Mouse (Mus musculus): ENCODE data around the gene Vcp.

Vcp gene

DNA sequence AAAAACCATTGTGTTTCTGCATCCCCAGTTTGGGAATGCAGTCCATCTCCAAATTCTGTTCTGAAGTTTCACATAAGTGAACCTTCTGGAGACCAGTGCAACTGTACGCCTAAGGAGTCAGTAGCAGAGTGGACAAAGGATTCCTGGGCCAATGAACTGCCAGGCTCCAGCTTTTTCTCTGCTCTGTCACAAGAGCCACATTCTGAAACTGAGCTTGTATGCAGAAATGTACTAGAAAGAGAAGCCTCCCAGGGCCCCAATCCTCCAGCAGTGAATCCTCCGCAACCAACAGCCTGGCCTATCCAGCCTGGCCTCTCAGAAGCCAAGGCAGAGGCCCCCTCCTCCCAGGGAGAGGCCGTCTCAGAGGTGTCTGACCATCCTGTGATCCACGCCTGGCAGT, 27.4 kb downstream of the Vcp start:
- DNase-seq (ENCODE audit: low spot score) = no peak

DNA sequence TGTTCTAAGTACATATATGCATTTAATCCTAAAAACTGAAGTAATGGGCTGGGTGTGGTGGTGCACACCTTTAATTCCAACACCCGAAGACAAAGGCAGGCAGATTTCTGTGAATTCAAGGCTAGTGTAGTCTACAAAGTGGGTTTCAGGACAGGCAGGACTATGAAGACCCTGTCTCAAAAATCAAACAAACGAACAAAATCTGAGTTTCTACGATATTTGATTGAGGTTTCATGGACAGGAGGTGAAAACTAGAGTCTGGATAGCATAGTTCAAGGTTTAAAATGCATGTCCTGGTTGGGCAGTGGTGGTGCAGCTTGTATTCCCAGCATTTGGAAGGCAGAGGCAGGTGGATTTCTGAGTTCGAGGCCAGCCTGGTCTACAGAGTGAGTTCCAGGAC, 31.0 kb downstream of the Vcp start, which contains the start of gene 1700022I11Rik:
1700022I11Rik (plus strand) TSS at position 301 of the 400 bp plus-strand sequence.
- no peak for DNase-seq (ENCODE audit: low spot score)

DNA sequence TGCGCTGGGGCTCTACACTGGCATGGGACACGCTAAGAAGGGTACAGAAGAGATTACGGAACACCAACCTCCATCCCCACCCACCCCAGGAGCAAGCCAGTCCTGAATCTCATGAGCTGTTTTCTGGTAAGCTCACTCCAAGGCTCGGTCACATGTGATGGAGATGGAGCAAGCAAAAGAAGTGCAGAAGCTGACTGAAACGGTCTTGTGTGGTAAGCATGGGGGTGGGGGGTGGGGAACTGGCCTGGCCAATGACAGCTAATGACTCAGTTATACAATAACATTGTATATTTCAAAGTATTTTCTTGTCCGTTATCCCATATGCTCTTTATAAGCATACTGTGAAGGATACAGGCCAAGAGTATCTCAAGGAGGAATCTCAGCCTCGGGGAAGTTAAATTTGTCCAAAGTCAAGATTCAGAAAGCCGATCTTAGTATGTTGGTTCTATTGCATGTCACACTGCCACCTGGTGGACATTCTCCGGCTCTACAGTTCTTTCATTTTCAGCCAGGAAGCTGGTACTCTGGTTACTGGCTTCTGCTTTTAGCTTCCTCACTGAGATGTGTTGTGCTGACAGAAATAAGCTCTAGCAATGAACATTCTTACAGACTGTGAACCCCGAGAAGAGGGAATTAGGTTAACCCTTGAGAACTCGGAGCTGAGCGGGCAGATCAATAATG, 35.1 kb downstream of the Vcp start:
- DNase-seq (ENCODE audit: low spot score) = no peak

DNA sequence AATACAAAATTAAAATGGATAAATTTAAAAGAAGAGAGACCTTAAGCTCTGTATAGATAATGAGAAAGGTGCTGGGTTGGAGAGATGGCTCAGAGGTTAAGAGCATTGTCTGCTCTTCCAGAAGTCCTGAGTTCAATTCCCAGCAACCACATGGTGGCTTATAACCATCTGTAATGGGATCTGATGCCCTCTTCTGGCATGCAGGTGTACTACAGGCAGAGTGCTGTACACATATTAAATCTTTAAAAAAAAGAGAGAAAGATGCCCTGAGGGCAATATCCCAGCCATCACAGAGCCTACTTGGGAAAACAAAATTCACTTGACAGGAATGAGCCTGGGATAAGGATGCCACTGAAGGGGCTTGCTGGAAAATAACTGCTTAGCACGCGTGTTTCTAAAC, 36.8 kb downstream of the Vcp start:
- DNase-seq (ENCODE audit: low spot score) = no peak

DNA sequence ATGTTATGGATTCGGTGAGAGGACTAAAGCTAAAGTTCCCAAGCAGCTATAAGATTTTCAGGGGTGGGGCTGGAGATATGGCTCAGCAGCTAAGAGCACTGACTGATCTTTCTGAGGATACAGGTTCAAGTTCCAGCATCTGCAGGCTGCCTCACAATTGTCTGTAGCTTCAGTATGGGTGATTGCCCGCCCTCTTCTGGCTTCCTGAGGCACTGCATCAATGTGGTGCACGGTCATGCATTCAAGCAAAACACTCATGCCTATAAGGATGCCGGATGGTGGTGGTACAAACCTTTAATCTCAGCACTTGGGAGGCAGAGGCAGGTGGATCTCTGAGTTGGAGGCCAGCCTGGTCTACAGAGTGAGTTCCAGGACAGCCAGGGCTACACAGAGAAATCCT, 38.7 kb downstream of the Vcp start:
- DNase-seq (ENCODE audit: low spot score) = no peak

DNA sequence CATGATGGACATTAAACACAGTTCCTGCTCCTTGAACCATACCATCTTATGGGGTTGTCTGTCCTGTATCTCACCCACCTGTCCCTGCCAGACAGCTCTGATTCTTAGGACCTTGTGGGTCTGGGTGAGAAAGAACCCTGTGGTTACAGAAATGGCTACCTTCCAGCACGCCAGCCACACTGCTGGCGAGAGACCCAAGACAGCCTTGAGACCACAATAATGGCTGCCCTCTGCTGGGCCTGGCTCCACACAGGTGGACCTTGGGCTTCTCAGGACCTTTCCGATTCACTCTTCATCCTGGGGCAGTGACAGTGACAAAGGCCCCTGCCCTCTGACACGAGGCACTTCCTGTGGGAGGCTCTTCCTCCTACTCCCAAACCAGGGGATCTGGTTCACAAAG, 40.9 kb downstream of the Vcp start:
- DNase-seq (ENCODE audit: low spot score) = no peak

DNA sequence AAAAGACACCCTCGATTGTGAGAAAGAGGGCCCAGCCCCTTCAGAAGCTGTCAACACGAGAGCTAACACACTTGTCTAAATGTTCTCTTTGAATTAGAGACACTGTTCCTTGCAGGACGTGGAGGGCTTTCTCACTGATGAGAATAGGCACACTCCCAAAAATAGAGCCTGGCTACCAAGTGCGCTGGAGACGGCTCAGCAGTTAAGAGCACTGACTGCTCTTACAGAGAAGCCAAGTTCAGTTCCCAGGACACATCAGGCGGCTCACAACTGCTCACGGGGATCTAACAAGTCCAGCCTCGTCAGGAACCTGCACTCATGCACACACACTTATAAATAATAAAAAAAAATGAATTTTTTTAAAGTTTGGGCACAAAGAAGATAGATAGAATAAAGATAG, 41.4 kb downstream of the Vcp start:
- DNase-seq (ENCODE audit: low spot score) = no peak

DNA sequence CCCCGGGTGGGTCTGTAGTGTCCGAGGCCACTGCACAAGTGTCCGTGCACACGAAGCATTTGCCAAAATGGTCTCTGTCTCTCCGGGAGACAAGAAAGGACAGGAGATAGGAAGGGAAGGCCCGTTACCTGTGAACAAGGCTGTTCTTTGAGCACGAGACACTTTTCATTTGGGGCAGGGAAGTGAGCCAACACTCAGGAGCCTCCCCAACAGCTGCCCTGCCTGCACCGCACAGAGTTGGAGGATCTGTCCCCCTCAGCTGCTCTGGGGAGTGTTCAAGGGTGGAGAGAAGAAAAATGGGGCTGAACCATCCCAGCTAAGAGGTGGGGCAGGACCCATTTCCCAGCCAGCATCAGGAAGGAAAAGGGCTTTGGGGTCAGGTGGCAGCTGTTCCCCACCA, 42.3 kb downstream of the Vcp start:
- DNase-seq (ENCODE audit: low spot score) = no peak

DNA sequence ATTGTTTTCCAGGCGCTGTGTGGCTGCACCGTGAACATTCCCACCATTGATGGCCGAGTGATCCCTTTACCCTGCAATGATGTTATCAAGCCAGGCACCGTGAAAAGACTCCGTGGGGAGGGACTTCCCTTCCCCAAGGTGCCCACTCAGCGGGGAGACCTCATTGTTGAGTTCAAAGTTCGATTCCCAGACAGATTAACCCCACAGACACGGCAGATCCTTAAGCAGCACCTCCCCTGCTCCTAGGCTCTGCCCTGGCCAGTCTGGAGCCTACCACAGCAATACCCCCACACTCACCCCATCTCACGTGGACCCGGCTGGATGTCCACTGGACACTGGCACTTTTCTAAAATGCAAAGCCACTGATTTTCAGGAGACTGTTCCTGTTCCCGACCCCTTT, 43.0 kb downstream of the Vcp start:
- no peak for DNase-seq (ENCODE audit: low spot score)

DNA sequence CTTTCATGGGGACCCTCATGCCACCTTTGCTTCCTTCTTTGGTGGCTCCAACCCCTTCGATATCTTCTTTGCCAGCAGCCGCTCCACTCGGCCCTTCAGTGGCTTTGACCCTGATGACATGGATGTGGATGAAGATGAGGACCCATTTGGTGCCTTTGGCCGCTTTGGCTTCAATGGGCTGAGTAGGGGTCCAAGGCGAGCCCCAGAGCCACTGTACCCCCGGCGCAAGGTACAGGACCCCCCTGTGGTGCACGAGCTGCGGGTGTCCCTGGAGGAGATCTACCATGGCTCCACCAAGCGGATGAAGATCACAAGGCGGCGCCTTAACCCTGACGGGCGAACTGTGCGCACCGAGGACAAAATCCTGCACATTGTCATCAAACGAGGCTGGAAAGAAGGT, 43.7 kb downstream of the Vcp start:
- no peak for DNase-seq (ENCODE audit: low spot score)

DNA sequence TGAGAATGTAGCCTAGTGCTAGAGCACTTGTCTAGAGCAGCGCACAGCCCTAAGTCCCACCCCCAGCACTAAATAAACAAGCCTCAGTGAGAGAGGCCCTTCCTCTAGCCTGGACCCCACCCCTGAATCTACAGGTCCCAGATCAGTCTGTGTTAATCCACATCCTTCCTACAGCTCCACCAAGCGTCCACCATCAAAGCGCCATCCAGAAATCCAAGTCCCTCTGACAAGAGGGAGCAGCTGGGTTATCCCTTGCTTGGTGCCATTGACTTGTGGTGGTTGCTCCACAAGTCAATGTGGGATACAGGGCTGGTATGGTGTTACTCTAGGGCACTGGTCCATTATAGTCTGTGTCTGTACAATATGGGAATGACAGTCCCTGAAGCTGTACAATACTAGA, 45.1 kb downstream of the Vcp start:
- DNase-seq (ENCODE audit: low spot score) = no peak

DNA sequence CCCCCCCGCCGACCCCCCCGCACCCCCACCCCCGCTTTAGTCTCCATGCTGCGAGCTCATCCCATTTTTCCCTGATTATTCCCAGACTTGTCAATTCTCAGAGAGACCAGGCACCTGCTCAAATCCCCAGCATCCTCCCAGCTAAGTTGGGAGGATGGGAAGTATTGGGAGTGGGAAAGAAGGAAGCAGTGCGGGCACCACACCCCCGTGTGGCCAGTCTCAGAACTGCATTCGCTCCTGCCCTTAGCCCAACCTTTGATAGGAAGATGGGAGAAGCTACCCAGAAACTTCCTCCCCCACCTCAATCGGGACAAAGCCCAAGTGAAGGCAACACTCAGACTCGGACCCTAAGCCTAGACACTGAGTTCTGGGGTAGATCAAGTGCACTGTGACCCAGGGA, 46.0 kb downstream of the Vcp start:
- DNase-seq (ENCODE audit: low spot score) = no peak

DNA sequence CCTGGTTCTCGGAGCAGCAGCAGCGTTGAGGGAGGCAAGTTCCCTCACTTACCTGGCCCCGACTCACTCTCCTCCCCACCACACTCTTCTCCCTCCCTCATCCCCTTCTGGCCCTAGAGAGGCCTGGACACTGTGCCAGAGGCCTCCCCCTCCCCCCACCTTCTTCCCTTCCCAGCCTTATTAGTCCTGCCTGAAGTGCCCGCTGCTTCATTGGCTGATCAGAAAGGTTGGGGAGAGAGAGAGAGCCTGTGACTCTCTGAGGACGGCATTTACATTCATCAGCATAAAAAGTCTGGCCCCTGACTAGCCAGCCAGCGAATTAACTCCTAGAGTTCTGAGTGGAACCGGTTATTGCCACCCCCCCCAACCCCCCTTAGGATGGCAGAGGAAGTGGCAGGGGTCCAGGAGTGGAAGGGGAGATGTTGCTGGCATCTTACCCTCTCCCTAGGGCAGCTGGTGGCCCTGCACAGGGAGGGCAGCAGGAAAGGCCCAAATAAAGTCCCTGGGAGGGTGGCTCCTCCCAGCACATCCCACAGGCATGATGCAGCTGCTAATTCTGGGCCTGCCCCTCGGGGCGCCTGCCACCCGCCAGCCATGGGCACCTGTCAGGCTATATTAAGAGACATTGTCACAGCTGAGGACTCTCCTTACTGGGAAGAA, 46.7 kb downstream of the Vcp start:
- no peak for DNase-seq (ENCODE audit: low spot score)

DNA sequence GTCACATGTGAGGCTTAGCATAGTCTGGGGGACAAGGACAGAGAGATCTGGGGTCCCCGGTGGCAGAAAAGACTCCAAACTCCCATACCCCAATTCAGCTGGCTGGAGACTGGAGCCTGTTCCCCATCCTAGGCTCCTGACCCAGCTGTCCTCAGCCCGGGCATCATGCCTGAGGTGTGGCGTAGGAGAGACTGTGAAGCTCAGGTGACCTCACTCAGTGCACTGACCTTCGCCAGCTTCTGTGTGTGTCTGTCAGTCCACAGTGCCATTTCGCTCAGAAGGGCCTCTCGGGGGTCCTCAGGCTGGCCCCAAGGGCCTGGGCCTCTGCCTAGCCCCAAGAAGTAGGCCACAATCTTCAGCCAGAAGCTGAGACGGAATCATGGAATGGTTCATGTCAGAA, 47.7 kb downstream of the Vcp start:
- DNase-seq (ENCODE audit: low spot score) = no peak

DNA sequence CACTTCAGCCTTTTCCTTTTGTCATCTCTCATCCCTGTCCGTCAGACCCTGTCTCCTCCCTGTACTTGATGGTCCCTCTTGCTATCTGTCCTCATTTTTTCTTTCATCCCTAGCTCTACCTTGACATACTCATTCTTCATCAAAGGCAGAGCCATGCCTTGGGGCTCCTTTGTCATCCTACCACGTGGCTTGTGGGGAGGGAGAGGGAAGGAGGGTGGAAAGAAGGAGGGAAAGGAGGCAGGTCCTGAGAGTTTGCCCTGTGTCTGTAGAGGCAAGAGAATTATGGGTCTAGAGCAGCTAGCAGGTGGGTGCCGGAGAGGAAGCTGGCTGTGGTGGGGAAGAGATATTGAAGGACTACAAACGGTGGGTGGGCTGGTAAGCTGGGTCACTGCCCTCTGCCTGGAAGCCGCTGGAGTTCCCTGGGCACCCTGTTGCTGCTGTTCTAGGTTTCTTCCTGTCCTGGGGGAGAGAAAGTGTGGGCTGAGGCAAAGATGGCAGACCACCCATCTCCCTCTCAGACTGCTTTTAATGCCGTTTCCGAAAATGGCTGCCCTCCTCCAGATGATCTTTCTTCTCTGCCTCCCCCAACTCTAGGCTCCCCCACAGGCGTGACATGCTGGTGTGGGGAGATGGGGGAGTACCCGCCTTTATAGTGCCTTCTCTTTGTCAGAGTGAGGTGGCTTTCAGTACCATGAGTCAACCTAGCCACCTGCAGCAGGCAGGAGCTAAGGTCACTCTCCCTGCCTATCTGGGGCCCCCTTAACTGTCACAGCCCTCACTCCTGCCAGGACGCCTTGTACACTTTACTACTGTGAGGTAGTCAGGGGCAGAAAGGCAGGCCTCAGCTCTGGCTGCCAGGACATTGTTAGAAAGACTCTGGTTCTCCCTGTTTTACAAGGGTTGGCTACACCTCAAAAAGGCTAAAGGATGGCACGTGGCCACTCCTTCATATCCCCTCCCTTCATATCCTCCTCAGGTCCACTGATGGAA, 48.8 kb downstream of the Vcp start:
- DNase-seq (ENCODE audit: low spot score) = no peak

DNA sequence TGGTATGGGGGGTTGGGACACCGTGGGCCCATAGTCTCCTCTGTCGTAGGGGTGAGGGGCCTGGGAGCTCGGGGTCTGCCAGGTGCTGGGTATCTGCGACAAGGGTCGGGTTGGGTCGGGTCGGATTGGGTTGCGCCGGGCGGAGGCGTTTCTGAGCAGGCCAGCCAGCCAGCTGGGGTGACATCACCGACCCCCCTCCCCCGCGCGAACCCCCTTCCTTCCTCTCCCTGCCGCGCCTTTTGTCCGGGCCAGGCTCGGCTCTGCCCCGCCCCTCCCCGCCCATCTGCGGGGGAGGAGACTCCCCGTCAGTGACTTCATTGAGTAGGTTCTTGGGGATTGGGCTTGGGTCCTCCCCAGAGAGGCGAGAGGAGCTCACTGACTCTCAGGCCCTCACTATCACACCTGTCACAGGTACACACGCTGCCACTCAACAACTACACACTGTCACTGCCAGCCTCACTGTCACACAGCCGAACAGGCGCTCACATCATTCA, 50.2 kb downstream of the Vcp start:
- peak; percentile 70 for DNase-seq (ENCODE audit: low spot score)

DNA sequence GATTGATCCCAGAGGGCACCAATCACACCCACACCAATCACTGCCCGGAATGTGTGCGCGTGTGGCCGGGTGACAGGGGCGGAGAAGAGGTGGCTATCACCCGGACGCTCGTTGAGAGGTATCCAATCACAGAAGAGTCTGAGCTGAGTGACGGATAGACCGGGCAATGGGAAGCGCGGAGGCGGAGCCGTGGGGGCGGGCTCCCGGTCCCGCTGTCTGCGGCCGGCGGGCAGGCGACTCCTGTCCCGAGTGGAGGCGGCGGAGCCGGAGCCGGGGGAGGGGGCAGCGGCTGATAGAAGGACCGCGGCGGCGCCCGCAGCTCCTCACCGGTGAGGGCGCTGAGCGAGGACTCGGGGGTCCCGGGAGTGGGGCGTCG, 50.6 kb downstream of the Vcp start, which contains the start of gene Dnajb5:
Dnajb5 (plus strand) TSS at position 139 of the 376 bp plus-strand sequence.
- peak; percentile 95 for DNase-seq (ENCODE audit: low spot score)

DNA sequence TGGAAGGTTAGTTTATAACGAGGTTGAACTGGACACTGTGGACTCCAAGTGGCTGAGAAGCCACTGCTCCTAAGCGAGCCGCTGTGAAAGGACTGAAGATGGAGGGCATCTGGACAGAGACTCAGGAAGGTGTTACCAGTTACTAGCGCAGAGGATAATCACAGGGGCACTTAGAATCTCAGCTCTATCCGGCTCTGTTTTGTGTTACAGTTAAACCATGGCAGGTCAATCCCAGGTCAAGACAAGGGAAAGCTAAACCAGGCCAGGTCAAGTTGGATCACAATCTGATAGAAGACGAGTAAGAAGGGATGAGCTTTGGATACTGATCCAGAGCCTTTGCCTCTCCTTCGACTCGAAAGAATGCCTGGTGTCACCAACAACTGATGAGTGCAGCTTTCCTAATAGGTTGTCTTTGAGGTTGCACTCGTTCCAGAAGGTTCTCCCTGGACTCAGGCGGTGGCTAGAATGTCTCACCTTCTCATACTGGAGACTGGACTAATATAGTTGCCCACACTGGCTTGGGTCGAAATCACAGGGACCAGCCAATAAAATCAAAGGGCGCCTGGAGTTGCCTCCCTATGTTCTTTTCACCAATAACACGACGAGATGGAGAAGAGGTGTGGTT, 51.1 kb downstream of the Vcp start:
- DNase-seq (ENCODE audit: low spot score) = no peak

DNA sequence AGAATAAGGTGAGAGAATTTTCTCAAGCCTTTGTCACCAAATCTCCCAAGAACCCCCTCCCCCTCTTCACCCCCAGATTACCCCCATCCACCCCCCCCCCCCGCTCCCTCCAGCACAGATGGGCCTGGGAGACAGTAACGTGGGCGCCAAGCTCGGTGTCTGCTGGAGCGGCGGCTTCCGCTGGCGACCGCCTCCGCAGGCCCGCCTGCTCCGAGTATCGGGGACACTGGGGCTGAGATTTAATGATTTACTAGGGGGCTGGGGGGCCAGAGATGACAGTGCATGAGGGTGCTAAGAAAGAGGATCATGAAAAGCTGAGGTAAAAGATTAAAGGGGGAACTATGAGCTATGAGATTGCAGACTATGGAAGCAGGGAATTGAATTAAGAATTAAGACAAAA, 51.8 kb downstream of the Vcp start:
- no peak for DNase-seq (ENCODE audit: low spot score)

DNA sequence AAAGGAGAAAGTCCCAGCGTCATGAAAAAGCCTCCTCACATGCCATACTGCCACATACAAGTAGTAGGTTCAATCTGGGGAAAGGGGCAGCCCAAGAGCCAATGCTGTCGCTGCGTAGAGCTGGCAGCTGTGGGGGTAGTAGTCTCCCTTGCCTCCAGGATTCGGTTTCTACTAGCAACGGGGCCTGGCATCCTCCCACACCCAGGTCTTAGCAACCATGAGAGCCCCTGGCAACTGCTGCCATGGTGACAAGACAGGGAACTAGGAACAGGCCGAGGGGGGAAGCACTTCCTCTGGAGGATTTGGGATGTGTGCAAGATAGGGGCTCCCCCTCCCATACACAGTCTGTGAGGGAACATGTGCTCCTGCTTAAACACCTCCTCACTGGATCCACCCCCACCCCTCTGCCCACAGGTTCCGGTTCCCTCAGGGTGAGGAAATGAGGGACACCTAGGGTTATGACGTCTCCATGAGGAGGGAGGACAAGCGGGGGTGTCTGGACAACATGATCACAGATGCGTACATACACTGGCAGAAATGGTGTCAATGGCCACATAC, 53.5 kb downstream of the Vcp start:
- no peak for DNase-seq (ENCODE audit: low spot score)

DNA sequence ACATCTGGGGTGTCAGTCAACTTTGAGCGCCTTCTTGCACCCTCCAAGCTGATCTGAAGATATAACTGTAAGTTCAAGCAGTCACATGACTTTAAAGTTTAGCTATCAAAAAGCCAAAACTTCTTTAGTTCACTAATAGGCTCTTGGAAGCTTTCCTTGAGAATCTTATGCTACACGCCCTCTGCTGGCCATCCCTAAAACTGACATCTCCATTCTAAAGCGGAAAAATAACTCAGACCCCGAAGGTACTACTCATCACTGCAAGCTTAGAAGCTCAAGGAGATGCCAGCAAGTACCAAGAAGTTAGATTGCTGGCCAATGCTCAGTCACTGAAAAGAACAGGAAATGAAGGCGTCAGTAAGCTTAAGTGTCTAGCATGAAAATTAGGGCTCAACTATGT, 54.4 kb downstream of the Vcp start:
- no peak for DNase-seq (ENCODE audit: low spot score)

DNA sequence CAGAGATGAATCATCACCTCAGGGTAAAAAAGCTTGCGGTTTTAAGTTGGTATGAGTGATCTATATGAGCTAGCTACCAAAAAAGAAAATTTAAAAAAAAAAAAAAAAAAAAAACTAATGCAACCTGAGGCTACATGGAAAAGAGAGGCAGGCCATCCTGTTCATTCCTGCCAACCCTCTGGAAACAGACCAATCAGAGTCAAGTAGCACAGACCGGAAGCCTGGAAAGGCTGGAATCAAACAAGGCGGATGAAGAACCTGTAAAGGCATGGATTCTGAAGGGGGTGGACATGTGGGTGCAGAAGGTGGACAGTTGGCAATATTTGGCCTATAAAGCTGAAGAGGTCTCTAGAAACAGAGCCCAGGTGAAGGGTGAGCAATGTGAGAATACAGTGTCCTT, 54.9 kb downstream of the Vcp start:
- DNase-seq (ENCODE audit: low spot score) = no peak

Data from ovary, adult 18-20 months (tissue).